Mouse (Mus musculus) ES-E14 (cell line): ENCODE results near the gene Tmprss13. TPM values are rescaled to one million over a fixed set of nuclear protein-coding genes. Genes with fewer than 3 reads are reported as not detected.

ENCODE experiments used
- DNase-seq: peaks from one replicate; pipeline ENCODE4 v3.0.0-alpha.2; 2013; ENCODE audit warnings: low read depth, low spot score
- H3K27ac ChIP-seq: 2 replicates; pipeline ENCODE4 v1.5.1; 2012; ENCODE audit warnings: low read depth, mild to moderate bottlenecking, low read length, moderate library complexity, mixed read lengths; ENCODE audit not compliant: poor library complexity, insufficient read depth, severe bottlenecking
- H3K36me3 ChIP-seq: 2 replicates; pipeline ENCODE4 v1.6.1; 2012; ENCODE audit warnings: mild to moderate bottlenecking, low read length, moderate library complexity, mixed read lengths; ENCODE audit not compliant: control insufficient read depth, poor library complexity, insufficient read depth, severe bottlenecking
- H3K4me1 ChIP-seq, 2 experiments: fragments of 150-350 bp in 1 of 2; sonication (generic) in 1 of 2; 2 replicates each; pipeline ENCODE4 v1.6.1; 2012; ENCODE audit warnings: low read length in 2 of 2, mild to moderate bottlenecking in 1 of 2, mixed read lengths in 1 of 2; ENCODE audit not compliant: control insufficient read depth in 2 of 2, insufficient read depth in 2 of 2, poor library complexity in 1 of 2
- H3K4me3 ChIP-seq, 2 experiments: fragments of 150-350 bp in 1 of 2; sonication (generic) in 1 of 2; 2 replicates each; pipeline ENCODE4 v1.5.1; 2012; ENCODE audit warnings: low read length in 2 of 2, low read depth in 1 of 2, mild to moderate bottlenecking in 1 of 2, mixed read lengths in 1 of 2; ENCODE audit not compliant: insufficient read depth in 1 of 2, poor library complexity in 1 of 2, severe bottlenecking in 1 of 2
- H3K9ac ChIP-seq: 2 replicates; pipeline ENCODE4 v1.6.1; 2012; ENCODE audit warnings: low read depth, mild to moderate bottlenecking, low read length, mixed read lengths; ENCODE audit not compliant: poor library complexity, insufficient read depth, severe bottlenecking
- H3K9me3 ChIP-seq: fragments of 150-350 bp; sonication (generic); 2 replicates; pipeline ENCODE4 v1.6.1; 2012; ENCODE audit warnings: low read depth, mild to moderate bottlenecking, low read length; ENCODE audit not compliant: control insufficient read depth, insufficient read depth
- CHD2 ChIP-seq: IDR thresholded peaks from 2 replicates; pipeline ENCODE4 v1.6.1; 2014; ENCODE audit warnings: mild to moderate bottlenecking, low read depth, low read length, inconsistent platforms
- HCFC1 ChIP-seq: IDR thresholded peaks from 2 replicates; pipeline ENCODE4 v1.6.1; 2012; ENCODE audit warnings: low read length, inconsistent platforms, borderline replicate concordance; ENCODE audit not compliant: insufficient read depth
- MAFK ChIP-seq: IDR thresholded peaks from 2 replicates; pipeline ENCODE4 v1.6.1; 2014; ENCODE audit warnings: mild to moderate bottlenecking, low read depth, low read length, inconsistent platforms; ENCODE audit not compliant: insufficient read depth
- ZC3H11A ChIP-seq: IDR thresholded peaks from 2 replicates; pipeline ENCODE4 v1.6.1; 2012; ENCODE audit warnings: low read depth, mild to moderate bottlenecking, inconsistent platforms, low read length, borderline replicate concordance
- ZNF384 ChIP-seq: IDR thresholded peaks from 2 replicates; pipeline ENCODE4 v1.6.1; 2012; ENCODE audit warnings: low read depth, low read length, inconsistent platforms
- in situ Hi-C, 2 experiments: fragments of 600-800 bp; cut with MboI; formaldehyde crosslinking; loops; one replicate each; pipeline ENCODE4 v1.15.1; 2025; ENCODE audit warnings: low sequenced_read_pairs in 2 of 2, inconsistent platforms in 1 of 2; ENCODE audit not compliant: unreplicated experiment in 2 of 2
- total RNA-seq: library from RNA; depleted of rRNA; stranded (reverse); fragments of 300-350 nt; gene quantifications from 2 replicates; pipeline ENCODE4 v1.2.3, GENCODE M21; 2012

The Tmprss13 gene
- total RNA-seq, 1 experiment = 0.22 TPM

DNA sequence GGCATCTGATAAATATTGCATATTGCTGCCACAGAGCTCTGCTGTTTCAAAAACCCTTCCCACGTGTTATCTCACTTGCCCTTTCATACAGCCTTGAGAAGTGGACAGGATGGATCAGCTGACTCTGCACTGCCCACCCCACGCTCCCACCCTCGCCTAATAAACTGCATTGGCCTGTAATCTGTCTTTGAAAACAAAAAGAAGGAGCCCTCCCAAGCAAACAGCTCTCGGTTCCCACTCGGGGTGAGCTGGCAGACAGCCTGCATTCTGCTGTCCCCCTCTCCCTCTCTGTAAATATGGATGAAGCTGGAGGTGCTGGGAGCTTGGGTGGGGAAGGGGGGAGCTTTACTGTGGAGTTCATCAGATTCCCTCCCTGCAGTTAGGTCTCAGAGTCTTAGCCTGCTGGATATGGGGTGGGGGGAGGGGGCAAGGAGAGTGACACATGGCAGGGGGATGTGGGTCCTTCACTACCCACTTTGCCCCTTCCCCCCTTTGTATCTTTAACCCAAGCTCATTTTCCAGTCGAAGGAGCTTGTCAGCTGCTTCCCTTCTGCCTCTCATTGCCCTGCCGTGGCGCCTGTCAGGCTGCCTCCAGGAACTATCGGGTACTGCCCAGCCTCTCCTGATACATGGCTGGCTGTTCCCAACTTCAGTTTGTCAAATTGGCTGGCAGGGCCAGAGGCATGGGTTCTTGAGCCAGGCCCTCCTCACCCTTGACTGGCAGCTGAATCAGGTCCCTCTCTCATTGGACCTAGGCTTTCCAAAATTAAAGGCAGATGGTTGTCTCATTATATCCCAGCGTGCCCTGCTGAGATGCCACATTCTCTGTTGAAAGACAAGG, 61.7 kb downstream of the Tmprss13 start:
- H3K4me1 ChIP-seq = peaks cover 0 to 7% of the 10 kb centered on the region in 2 experiments; a peak in 2 of 4 replicates
- peaks cover 9% of the 10 kb centered on the region; the same call in 1 of the 2 replicates for H3K36me3 ChIP-seq
- DNase-seq = no peak
- H3K4me3 ChIP-seq = no peak overlapping the region
- TF ChIP-seq ZC3H11A = no peak
- no peak for TF ChIP-seq HCFC1
- TF ChIP-seq MAFK = no peak
- no peak for TF ChIP-seq ZNF384
- TF ChIP-seq CHD2 = no peak
- no peak overlapping the region for H3K27ac ChIP-seq
- no peaks in the 10 kb centered on the region for H3K9me3 ChIP-seq
- in situ Hi-C loops = loop anchor here (10.0 kb wide), 1 partner anchor 76 kb away; no protein-coding TSS in a partner anchor
- H3K9ac ChIP-seq = no peak overlapping the region

GRCm38 (mm10) chr9:45382336-45382735, 63.4 kb downstream of the Tmprss13 start:
- DNase-seq = no peak
- H3K36me3 ChIP-seq = peaks cover 7% of the 10 kb centered on the region; the same call in 1 of the 2 replicates
- H3K27ac ChIP-seq = no peak overlapping the region
- H3K4me3 ChIP-seq = no peak overlapping the region
- peaks cover 0 to 3% of the 10 kb centered on the region in 2 experiments; a peak in 2 of 4 replicates for H3K4me1 ChIP-seq
- TF ChIP-seq CHD2 (no peak), HCFC1 (no peak), ZNF384 (no peak), MAFK (no peak), ZC3H11A (no peak)
- H3K9me3 ChIP-seq = no peaks in the 10 kb centered on the region
- H3K9ac ChIP-seq = no peak overlapping the region
- in situ Hi-C loops = loop anchor here (10.0 kb wide), 1 partner anchor 78 kb away; no protein-coding TSS in a partner anchor

- DNase-seq = no peak
- H3K9ac ChIP-seq = no peak overlapping the region
- in situ Hi-C loops = loop anchor here (10.0 kb wide), 1 partner anchor 78 kb away; no protein-coding TSS in a partner anchor
- peaks cover 2 to 3% of the 10 kb centered on the region in 2 experiments; a peak in 2 of 4 replicates for H3K4me1 ChIP-seq
- H3K36me3 ChIP-seq = peaks cover 4% of the 10 kb centered on the region; the same call in 1 of the 2 replicates
- H3K27ac ChIP-seq = no peak overlapping the region
- TF ChIP-seq CHD2 (no peak), ZNF384 (no peak), ZC3H11A (no peak), HCFC1 (no peak), MAFK (no peak)
- no peak overlapping the region for H3K4me3 ChIP-seq
- no peaks in the 10 kb centered on the region for H3K9me3 ChIP-seq
These were observed 63.9 kb downstream of the Tmprss13 start for GRCm38 (mm10) chr9:45382834-45383233.

DNA sequence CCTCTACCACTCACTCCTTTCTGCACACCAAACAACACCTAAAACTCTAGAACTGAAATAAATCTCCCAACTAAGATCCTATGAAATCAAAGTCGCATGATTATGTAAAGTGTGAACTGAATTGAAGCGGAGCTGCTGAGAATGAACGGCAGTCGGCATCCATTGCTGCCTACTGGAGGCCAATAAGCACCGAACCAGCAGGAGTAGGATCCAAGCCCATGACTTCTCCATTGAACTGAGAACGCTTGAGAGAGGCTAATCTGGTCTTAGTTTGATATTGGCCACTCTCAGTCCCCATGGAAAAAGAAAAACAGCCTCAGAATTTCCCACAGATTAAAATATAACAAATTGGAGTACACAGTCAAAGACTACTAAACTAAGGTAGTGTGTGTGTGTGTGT, 65.0 kb downstream of the Tmprss13 start:
- DNase-seq = no peak
- no peak for TF ChIP-seq MAFK
- TF ChIP-seq ZNF384 = no peak
- TF ChIP-seq ZC3H11A = no peak
- H3K4me3 ChIP-seq = no peak overlapping the region
- no peaks in the 10 kb centered on the region for H3K9me3 ChIP-seq
- H3K4me1 ChIP-seq = peaks cover 2 to 3% of the 10 kb centered on the region in 2 experiments; a peak in 1 of 4 replicates
- H3K9ac ChIP-seq = no peak overlapping the region
- H3K27ac ChIP-seq = no peak overlapping the region
- H3K36me3 ChIP-seq = peaks cover 4% of the 10 kb centered on the region; the same call in 1 of the 2 replicates
- in situ Hi-C loops = loop anchor here (10.0 kb wide), 1 partner anchor 79 kb away; no protein-coding TSS in a partner anchor
